Mouse (Mus musculus): ENCODE results near the gene Arhgef25. TPM values are rescaled to one million over a fixed set of nuclear protein-coding genes. Genes with fewer than 3 reads are reported as not detected.

Arhgef25 gene
- polyA plus RNA-seq, 1 experiment from 2014 or later = 19.6 TPM

- Histone ChIP-seq H3K27me3 (ENCODE audit: control insufficient read depth, insufficient read depth, low read depth, low read length) (no peaks in the 10 kb centered on the region), H3K36me3 (ENCODE audit: control insufficient read depth, insufficient read depth, low read length) (no peaks in the 10 kb centered on the region), H3K27ac (ENCODE audit: low read length) (no peak overlapping the region), H3K9me3 (replicated peaks; ENCODE audit: control insufficient read depth, low read length, poor library complexity, severe bottlenecking) (no peaks in the 10 kb centered on the region), H3K4me2 (ENCODE audit: low read length) (no peak overlapping the region), H3K4me1 (ENCODE audit: control insufficient read depth, insufficient read depth, low read length) (no peaks in the 10 kb centered on the region), H3K9ac (ENCODE audit: low read depth, low read length) (no peak overlapping the region), H3K4me3 (ENCODE audit: low read depth, low read length) (no peak overlapping the region)
- 88% methylated on average over 4 of the region's 4 CpGs for WGBS
- ATAC-seq = no peak
Observed at GRCm38 (mm10) chr10:127150471-127150872, 39.4 kb downstream of the Arhgef25 start.

GRCm38 (mm10) chr10:127147135-127147534 lies 42.7 kb downstream of the Arhgef25 start:
- Histone ChIP-seq H3K27me3 (ENCODE audit: control insufficient read depth, insufficient read depth, low read depth, low read length) (no peaks in the 10 kb centered on the region), H3K9ac (ENCODE audit: low read depth, low read length) (no peak overlapping the region), H3K4me1 (ENCODE audit: control insufficient read depth, insufficient read depth, low read length) (no peaks in the 10 kb centered on the region), H3K9me3 (replicated peaks; ENCODE audit: control insufficient read depth, low read length, poor library complexity, severe bottlenecking) (no peaks in the 10 kb centered on the region), H3K4me3 (ENCODE audit: low read depth, low read length) (no peak overlapping the region), H3K4me2 (ENCODE audit: low read length) (no peak overlapping the region), H3K36me3 (ENCODE audit: control insufficient read depth, insufficient read depth, low read length) (no peaks in the 10 kb centered on the region), H3K27ac (ENCODE audit: low read length) (no peak overlapping the region)
- WGBS = 83% methylated on average over 6 of the region's 6 CpGs
- no peak for ATAC-seq

GRCm38 (mm10) chr10:127145303-127145702 lies 44.6 kb downstream of the Arhgef25 start:
- H3K4me3 ChIP-seq (ENCODE audit: low read depth, low read length) = no peak overlapping the region
- ATAC-seq = no peak
- H3K27me3 ChIP-seq (ENCODE audit: control insufficient read depth, insufficient read depth, low read depth, low read length) = no peaks in the 10 kb centered on the region
- no peaks in the 10 kb centered on the region for H3K36me3 ChIP-seq (ENCODE audit: control insufficient read depth, insufficient read depth, low read length)
- 74% methylated on average over 5 of the region's 5 CpGs for WGBS
- H3K4me1 ChIP-seq (ENCODE audit: control insufficient read depth, insufficient read depth, low read length) = no peaks in the 10 kb centered on the region
- no peak overlapping the region for H3K4me2 ChIP-seq (ENCODE audit: low read length)
- no peaks in the 10 kb centered on the region for H3K9me3 ChIP-seq (replicated peaks; ENCODE audit: control insufficient read depth, low read length, poor library complexity, severe bottlenecking)
- no peak overlapping the region for H3K9ac ChIP-seq (ENCODE audit: low read depth, low read length)
- no peak overlapping the region for H3K27ac ChIP-seq (ENCODE audit: low read length)

DNA sequence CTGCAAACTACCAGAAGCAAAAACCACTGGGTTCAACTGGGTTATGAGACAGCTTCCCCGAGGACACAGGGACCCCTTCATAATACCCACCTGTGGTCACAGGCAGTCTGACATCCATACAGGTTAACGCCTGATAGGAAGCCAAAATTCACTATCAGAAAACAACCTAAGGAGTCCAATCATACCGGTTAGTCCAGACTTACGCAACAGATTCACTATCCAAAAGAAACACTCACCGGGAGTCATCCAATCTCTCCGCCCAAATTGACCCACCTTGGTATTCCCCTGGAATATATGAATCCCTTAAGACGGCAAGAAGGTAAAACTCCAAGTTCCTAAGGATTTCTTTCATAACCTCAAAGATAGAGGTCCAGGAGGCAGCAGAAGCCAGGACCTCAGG lies 45.3 kb downstream of the Arhgef25 start:
- Histone ChIP-seq H3K36me3 (ENCODE audit: control insufficient read depth, insufficient read depth, low read length) (no peaks in the 10 kb centered on the region), H3K4me3 (ENCODE audit: low read depth, low read length) (no peak overlapping the region), H3K9me3 (replicated peaks; ENCODE audit: control insufficient read depth, low read length, poor library complexity, severe bottlenecking) (no peaks in the 10 kb centered on the region), H3K4me1 (ENCODE audit: control insufficient read depth, insufficient read depth, low read length) (no peaks in the 10 kb centered on the region), H3K27ac (ENCODE audit: low read length) (no peak overlapping the region), H3K4me2 (ENCODE audit: low read length) (no peak overlapping the region), H3K9ac (ENCODE audit: low read depth, low read length) (no peak overlapping the region), H3K27me3 (ENCODE audit: control insufficient read depth, insufficient read depth, low read depth, low read length) (no peaks in the 10 kb centered on the region)
- ATAC-seq = no peak
- WGBS = 92% methylated on average over 7 of the region's 7 CpGs

- Histone ChIP-seq H3K4me1 (ENCODE audit: control insufficient read depth, insufficient read depth, low read length) (no peaks in the 10 kb centered on the region), H3K9me3 (replicated peaks; ENCODE audit: control insufficient read depth, low read length, poor library complexity, severe bottlenecking) (no peaks in the 10 kb centered on the region), H3K36me3 (ENCODE audit: control insufficient read depth, insufficient read depth, low read length) (no peaks in the 10 kb centered on the region), H3K27me3 (ENCODE audit: control insufficient read depth, insufficient read depth, low read depth, low read length) (no peaks in the 10 kb centered on the region), H3K9ac (ENCODE audit: low read depth, low read length) (no peak overlapping the region), H3K4me2 (ENCODE audit: low read length) (no peak overlapping the region), H3K27ac (ENCODE audit: low read length) (no peak overlapping the region), H3K4me3 (ENCODE audit: low read depth, low read length) (no peak overlapping the region)
- no peak for ATAC-seq
- WGBS = 82% methylated on average over 8 of the region's 8 CpGs
Observed at GRCm38 (mm10) chr10:127143228-127143627, 46.7 kb downstream of the Arhgef25 start.

- 83% methylated on average over 8 of the region's 8 CpGs for WGBS
- H3K27me3 ChIP-seq (ENCODE audit: control insufficient read depth, insufficient read depth, low read depth, low read length) = no peaks in the 10 kb centered on the region
- no peak overlapping the region for H3K9ac ChIP-seq (ENCODE audit: low read depth, low read length)
- H3K4me1 ChIP-seq (ENCODE audit: control insufficient read depth, insufficient read depth, low read length) = no peaks in the 10 kb centered on the region
- no peak overlapping the region for H3K4me2 ChIP-seq (ENCODE audit: low read length)
- H3K36me3 ChIP-seq (ENCODE audit: control insufficient read depth, insufficient read depth, low read length) = no peaks in the 10 kb centered on the region
- H3K27ac ChIP-seq (ENCODE audit: low read length) = no peak overlapping the region
- H3K4me3 ChIP-seq (ENCODE audit: low read depth, low read length) = no peak overlapping the region
- no peak for ATAC-seq
- no peaks in the 10 kb centered on the region for H3K9me3 ChIP-seq (replicated peaks; ENCODE audit: control insufficient read depth, low read length, poor library complexity, severe bottlenecking)
Observed at GRCm38 (mm10) chr10:127141500-127141899, 48.4 kb downstream of the Arhgef25 start.

GRCm38 (mm10) chr10:127140971-127141370 lies 48.9 kb downstream of the Arhgef25 start:
- no peaks in the 10 kb centered on the region for H3K9me3 ChIP-seq (replicated peaks; ENCODE audit: control insufficient read depth, low read length, poor library complexity, severe bottlenecking)
- H3K36me3 ChIP-seq (ENCODE audit: control insufficient read depth, insufficient read depth, low read length) = no peaks in the 10 kb centered on the region
- H3K27me3 ChIP-seq (ENCODE audit: control insufficient read depth, insufficient read depth, low read depth, low read length) = no peaks in the 10 kb centered on the region
- no peak for ATAC-seq
- H3K9ac ChIP-seq (ENCODE audit: low read depth, low read length) = no peak overlapping the region
- no peak overlapping the region for H3K4me3 ChIP-seq (ENCODE audit: low read depth, low read length)
- 86% methylated on average over 11 of the region's 11 CpGs for WGBS
- no peaks in the 10 kb centered on the region for H3K4me1 ChIP-seq (ENCODE audit: control insufficient read depth, insufficient read depth, low read length)
- no peak overlapping the region for H3K27ac ChIP-seq (ENCODE audit: low read length)
- no peak overlapping the region for H3K4me2 ChIP-seq (ENCODE audit: low read length)

GRCm38 (mm10) chr10:127138328-127139141 lies 51.3 kb downstream of the Arhgef25 start:
- Histone ChIP-seq H3K9me3 (replicated peaks; ENCODE audit: control insufficient read depth, low read length, poor library complexity, severe bottlenecking) (no peaks in the 10 kb centered on the region), H3K27me3 (ENCODE audit: control insufficient read depth, insufficient read depth, low read depth, low read length) (no peaks in the 10 kb centered on the region), H3K36me3 (ENCODE audit: control insufficient read depth, insufficient read depth, low read length) (no peaks in the 10 kb centered on the region), H3K9ac (ENCODE audit: low read depth, low read length) (no peak overlapping the region), H3K27ac (ENCODE audit: low read length) (no peak overlapping the region), H3K4me2 (ENCODE audit: low read length) (no peak overlapping the region), H3K4me1 (ENCODE audit: control insufficient read depth, insufficient read depth, low read length) (no peaks in the 10 kb centered on the region), H3K4me3 (ENCODE audit: low read depth, low read length) (no peak overlapping the region)
- ATAC-seq = no peak
- 86% methylated on average over 18 of the region's 18 CpGs for WGBS

- Histone ChIP-seq H3K27ac (ENCODE audit: low read length) (no peak overlapping the region), H3K4me1 (ENCODE audit: control insufficient read depth, insufficient read depth, low read length) (no peaks in the 10 kb centered on the region), H3K36me3 (ENCODE audit: control insufficient read depth, insufficient read depth, low read length) (no peaks in the 10 kb centered on the region), H3K27me3 (ENCODE audit: control insufficient read depth, insufficient read depth, low read depth, low read length) (no peaks in the 10 kb centered on the region), H3K9ac (ENCODE audit: low read depth, low read length) (no peak overlapping the region), H3K4me3 (ENCODE audit: low read depth, low read length) (no peak overlapping the region), H3K9me3 (replicated peaks; ENCODE audit: control insufficient read depth, low read length, poor library complexity, severe bottlenecking) (no peaks in the 10 kb centered on the region), H3K4me2 (ENCODE audit: low read length) (no peak overlapping the region)
- no peak for ATAC-seq
- WGBS = 83% methylated on average over 3 of the region's 3 CpGs
Observed at GRCm38 (mm10) chr10:127137896-127138295, 52.0 kb downstream of the Arhgef25 start.
